11 mouse cellular contexts compared by ENCODE assay signal in the genomic region with DNA sequence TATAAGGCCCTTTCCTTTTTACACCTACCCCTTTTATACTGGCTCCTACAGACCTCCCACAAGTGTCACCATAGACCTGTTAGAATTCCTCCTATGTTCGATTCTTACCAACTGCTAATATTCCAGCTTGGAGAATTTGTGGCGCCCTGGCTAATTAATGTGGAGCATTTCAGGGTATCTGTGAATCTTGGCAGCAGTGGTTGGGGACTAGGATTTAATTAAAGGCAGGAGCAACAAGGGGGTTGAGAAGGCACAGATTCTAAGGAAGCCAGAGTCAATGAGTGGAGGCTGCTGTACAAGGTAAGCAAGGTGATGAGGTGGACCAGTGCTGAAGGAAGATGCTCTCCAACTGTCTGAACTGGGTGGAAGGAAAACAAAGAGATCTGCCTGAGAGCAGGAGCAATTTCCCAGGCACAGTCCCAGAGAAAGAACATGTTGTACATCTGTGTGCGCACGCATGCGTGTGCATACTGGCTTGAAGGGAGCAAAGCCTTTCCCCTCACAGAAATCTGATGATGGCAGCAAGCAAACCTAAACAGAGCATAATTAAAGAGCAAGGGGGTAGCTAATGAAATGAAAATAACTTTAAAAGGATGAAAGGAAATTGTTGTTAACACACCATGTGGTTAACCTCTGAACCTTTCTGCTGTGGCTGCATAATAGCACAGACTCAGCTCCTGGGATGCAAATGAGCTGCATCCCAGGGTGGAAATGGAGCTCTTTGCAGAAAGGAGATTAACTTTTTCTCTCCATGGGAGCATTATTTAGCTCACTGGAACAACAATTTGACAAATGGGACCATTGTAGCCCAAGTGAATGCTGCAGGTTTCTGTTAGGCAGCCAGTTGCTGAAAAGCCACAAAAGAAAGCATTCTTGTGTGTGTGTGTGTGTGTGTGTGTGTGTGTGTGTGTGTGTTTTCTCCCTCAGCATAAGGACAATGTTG.
DNase-seq lines count a peak whose midpoint lies in the region; ATAC-seq and TF ChIP-seq lines count a peak whose summit lies in the region.
"Had no signal": no experiment of that assay in that cellular context is flagged by ENCODE, and none has a peak within 500 bp of the region (broad histone marks: within the 10 kb centered on the region; RNA-seq: fewer than 3 reads in every experiment).

No protein-coding gene starts in this region.

- H3K4me2 ChIP-seq in hindbrain, embryonic 13.5 days = no peak overlapping the region
- H3K4me2 ChIP-seq in midbrain, embryonic 16.5 days (ENCODE audit: low read length) = no peak overlapping the region

- H3K4me3 ChIP-seq in cerebellum, adult 2 months (replicated peaks; ENCODE audit: insufficient read depth, low read depth, low read length) = no peak overlapping the region
- H3K4me3 ChIP-seq in embryonic facial prominence, embryonic 10.5 days = no peak overlapping the region
- H3K4me3 ChIP-seq in hindbrain, embryonic 13.5 days = no peak overlapping the region
- no peak overlapping the region for H3K4me3 ChIP-seq in midbrain, embryonic 16.5 days (ENCODE audit: low read depth, low read length)

- H3K27me3 ChIP-seq in cerebellum, adult 2 months (ENCODE audit: control insufficient read depth, insufficient read depth, low read length) = no peaks in the 10 kb centered on the region
- peaks cover 30% of the 10 kb centered on the region for H3K27me3 ChIP-seq in embryonic facial prominence, embryonic 10.5 days (replicated peaks; ENCODE audit: low read depth, poor library complexity, severe bottlenecking)
- H3K27me3 ChIP-seq in hindbrain, embryonic 13.5 days = 0 out of 2 replicates have a peak, but pooled peaks cover 3% of the 10 kb centered on the region
- H3K27me3 ChIP-seq in midbrain, embryonic 16.5 days (ENCODE audit: control insufficient read depth, insufficient read depth, low read depth, low read length) = no peaks in the 10 kb centered on the region

- no peak for DNase-seq in cerebellum, adult 2 months
- DNase-seq in cerebellum, postnatal 36 days = no peak
- DNase-seq in embryonic facial prominence, embryonic 10.5 days (ENCODE audit: low spot score) = peak; percentile 50
- DNase-seq in ovary, adult 18-20 months (ENCODE audit: low spot score) = no peak
- no peak for DNase-seq in cerebellum, adult 11 months
- DNase-seq in right cerebral cortex, adult 18-20 months = no peak
- DNase-seq: adrenal gland, postnatal 14 days; gastrocnemius, postnatal 36 days; lung, postnatal 36 days had no signal

- H3K9me3 ChIP-seq in embryonic facial prominence, embryonic 10.5 days = no peaks in the 10 kb centered on the region
- H3K9me3 ChIP-seq in hindbrain, embryonic 13.5 days = no peaks in the 10 kb centered on the region
- no peaks in the 10 kb centered on the region for H3K9me3 ChIP-seq in midbrain, embryonic 16.5 days (replicated peaks; ENCODE audit: control insufficient read depth, low read length, poor library complexity, severe bottlenecking)

- H3K4me1 ChIP-seq in cerebellum, adult 2 months (ENCODE audit: control insufficient read depth, insufficient read depth, low read length) = peaks cover 6% of the 10 kb centered on the region
- peaks cover 14% of the 10 kb centered on the region for H3K4me1 ChIP-seq in embryonic facial prominence, embryonic 10.5 days
- peaks cover 13% of the 10 kb centered on the region for H3K4me1 ChIP-seq in hindbrain, embryonic 13.5 days (replicated peaks)
- peaks cover 12% of the 10 kb centered on the region for H3K4me1 ChIP-seq in midbrain, embryonic 16.5 days (ENCODE audit: control insufficient read depth, insufficient read depth, low read length)

- 71% methylated on average over 5 of the region's 5 CpGs for WGBS in cerebellum, adult 2 months
- WGBS in embryonic facial prominence, embryonic 10.5 days = 27% methylated on average over 5 of the region's 5 CpGs
- 18% methylated on average over 5 of the region's 5 CpGs for WGBS in hindbrain, embryonic 13.5 days
- 18% methylated on average over 5 of the region's 5 CpGs for WGBS in midbrain, embryonic 16.5 days

- H3K36me3 ChIP-seq in embryonic facial prominence, embryonic 10.5 days (replicated peaks) = no peaks in the 10 kb centered on the region
- H3K36me3 ChIP-seq in hindbrain, embryonic 13.5 days = no peaks in the 10 kb centered on the region
- H3K36me3 ChIP-seq in midbrain, embryonic 16.5 days (ENCODE audit: control insufficient read depth, insufficient read depth, low read length) = no peaks in the 10 kb centered on the region

- H3K27ac ChIP-seq in cerebellum, adult 2 months (ENCODE audit: insufficient read depth, low read length) = peak overlapping the region; percentile 34; the same call in 1 of the 2 replicates
- H3K27ac ChIP-seq in embryonic facial prominence, embryonic 10.5 days (replicated peaks) = peak overlapping the region; percentile 61; the same call in 1 of the 2 replicates
- peak overlapping the region; percentile 78 for H3K27ac ChIP-seq in hindbrain, embryonic 13.5 days
- peak overlapping the region; percentile 57; the same call in 1 of the 2 replicates for H3K27ac ChIP-seq in midbrain, embryonic 16.5 days (ENCODE audit: low read length)

- H3K9ac ChIP-seq in hindbrain, embryonic 13.5 days = no peak overlapping the region
- H3K9ac ChIP-seq in midbrain, embryonic 16.5 days (ENCODE audit: low read depth, low read length) = no peak overlapping the region

- TF ChIP-seq POLR2A in cerebellum, adult 2 months (IDR thresholded peaks at IDR 0.05; ENCODE audit: borderline replicate concordance, insufficient read depth, low read length) = no peak

- TF ChIP-seq CTCF in cerebellum, adult 2 months (IDR thresholded peaks at IDR 0.05; ENCODE audit: borderline replicate concordance, insufficient read depth, low read depth, low read length) = no peak

- ATAC-seq in hindbrain, embryonic 13.5 days (ENCODE audit: low FRiP score) = peak; percentile 92
- ATAC-seq in midbrain, embryonic 16.5 days = peak; percentile 88
